ENCODE assay signal across 27 mouse cellular contexts in the genomic region with DNA sequence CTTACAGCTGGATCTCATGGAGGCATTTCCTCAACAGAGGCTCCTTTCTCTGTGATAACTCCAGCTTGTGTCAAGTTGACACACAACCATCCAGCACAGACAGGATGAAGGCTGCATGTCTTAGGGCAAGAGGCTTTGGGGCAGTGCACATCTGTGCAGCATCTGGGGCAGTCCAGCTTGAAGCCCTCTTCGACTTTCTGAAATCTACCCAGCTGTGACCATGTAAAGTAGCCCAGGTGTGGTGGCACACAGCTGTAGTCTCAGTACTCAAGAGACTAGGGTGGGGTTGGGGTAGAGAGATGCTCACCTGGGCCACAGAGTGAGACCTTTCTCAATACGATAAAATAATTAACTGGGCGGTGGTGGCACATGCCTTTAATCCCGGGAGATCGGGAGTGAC. TPM values are rescaled to one million over a fixed set of nuclear protein-coding genes. Genes with fewer than 3 reads are reported as not detected.
DNase-seq lines count a peak whose midpoint lies in the region; ATAC-seq and TF ChIP-seq lines count a peak whose summit lies in the region.
"Had no signal": no experiment of that assay in that cellular context is flagged by ENCODE, and none has a peak within 500 bp of the region (broad histone marks: within the 10 kb centered on the region; RNA-seq: fewer than 3 reads in every experiment).

No protein-coding gene starts in this region.

- H3K9ac ChIP-seq in liver, postnatal 0 days (replicated peaks) = no peak overlapping the region
- H3K9ac ChIP-seq: embryonic facial prominence, embryonic 13.5 days; embryonic facial prominence, embryonic 15.5 days; forebrain, embryonic 12.5 days had no signal

- H3K4me2 ChIP-seq in liver, postnatal 0 days (ENCODE audit: low read depth, low read length) = no peak overlapping the region
- H3K4me2 ChIP-seq: embryonic facial prominence, embryonic 13.5 days; embryonic facial prominence, embryonic 15.5 days; forebrain, embryonic 12.5 days had no signal

- no peak overlapping the region for H3K4me3 ChIP-seq in liver, postnatal 0 days (ENCODE audit: low read depth, low read length)
- H3K4me3 ChIP-seq in E14TG2a.4 (replicated peaks; ENCODE audit: low read length) = peak overlapping the region; percentile 74
- H3K4me3 ChIP-seq: embryonic facial prominence, embryonic 13.5 days; embryonic facial prominence, embryonic 15.5 days; erythroblast, embryonic 14.5 days; forebrain, embryonic 10.5 days; forebrain, embryonic 12.5 days had no signal

- peaks cover 6% of the 10 kb centered on the region for H3K4me1 ChIP-seq in liver, postnatal 0 days (ENCODE audit: insufficient read depth)
- H3K4me1 ChIP-seq in E14TG2a.4 (replicated peaks; ENCODE audit: low read depth, low read length) = peaks cover 55% of the 10 kb centered on the region

- no peak for TF ChIP-seq CTCF in liver, postnatal 0 days (IDR thresholded peaks at IDR 0.05; ENCODE audit: low read depth)
- no peak for TF ChIP-seq CTCF in E14TG2a.4 (conservative IDR thresholded peaks at IDR 0.05; ENCODE audit: low read length)

- ATAC-seq in liver, postnatal 0 days = 0 out of 2 replicates have a peak, but pooled peaks have one; percentile 25
- ATAC-seq: forebrain, embryonic 14.5 days; forebrain, embryonic 16.5 days had no signal

- 72% methylated on average over 5 of the region's 5 CpGs for WGBS in liver, postnatal 0 days (ENCODE audit: insufficient replicate concordance)

- no peaks in the 10 kb centered on the region for H3K27me3 ChIP-seq in liver, postnatal 0 days (ENCODE audit: insufficient read depth, low read length)
- no peaks in the 10 kb centered on the region for H3K27me3 ChIP-seq in E14TG2a.4 (ENCODE audit: insufficient read depth, low read length)
- H3K27me3 ChIP-seq: embryonic facial prominence, embryonic 13.5 days; embryonic facial prominence, embryonic 15.5 days; forebrain, embryonic 12.5 days had no signal

- no peak overlapping the region for H3K27ac ChIP-seq in liver, postnatal 0 days (ENCODE audit: low read depth)
- H3K27ac ChIP-seq: embryonic facial prominence, embryonic 13.5 days; embryonic facial prominence, embryonic 15.5 days; forebrain, embryonic 10.5 days; forebrain, embryonic 12.5 days had no signal

- no peaks in the 10 kb centered on the region for H3K9me3 ChIP-seq in liver, postnatal 0 days (ENCODE audit: low read length)
- H3K9me3 ChIP-seq in E14TG2a.4 (ENCODE audit: low read length) = peaks cover 17% of the 10 kb centered on the region
- H3K9me3 ChIP-seq: embryonic facial prominence, embryonic 13.5 days; embryonic facial prominence, embryonic 15.5 days; forebrain, embryonic 12.5 days had no signal

- peak; percentile 89 for DNase-seq in heart, adult 11 months
- no peak for DNase-seq in heart, postnatal 25 days (ENCODE audit: low spot score)
- no peak for DNase-seq in liver, postnatal 0 days
- no peak for DNase-seq in liver
- no peak for DNase-seq in layer of hippocampus, postnatal 10 days (ENCODE audit: low spot score in 2 of 2)
- DNase-seq in yolk sac, embryonic 10.5 days (ENCODE audit: low spot score) = no peak
- DNase-seq: adrenal gland, adult 8-10 months; adrenal gland, postnatal 14 days; adrenal gland, postnatal 36 days; cerebellum, adult 11-12 months; cerebellum, adult 2 months; cerebellum, adult 9-11 months; cerebellum, postnatal 14 days; cerebellum, postnatal 36 days; embryo, embryonic 11 days had no signal

- H3K36me3 ChIP-seq in liver, postnatal 0 days (replicated peaks; ENCODE audit: insufficient read depth, low read length) = no peaks in the 10 kb centered on the region
- peaks cover 17% of the 10 kb centered on the region for H3K36me3 ChIP-seq in E14TG2a.4 (ENCODE audit: insufficient read depth, low read length)
- H3K36me3 ChIP-seq: embryonic facial prominence, embryonic 13.5 days; embryonic facial prominence, embryonic 15.5 days; forebrain, embryonic 10.5 days; forebrain, embryonic 12.5 days had no signal

- TF ChIP-seq EP300 in liver, postnatal 0 days (IDR thresholded peaks at IDR 0.05; ENCODE audit: low read depth) = no peak

- intact Hi-C loops in heart, postnatal 25 days (cut with DNase I) = no loop called here

RNA-seq across cellular contexts. Expression of a gene that starts 17.3 kb away (rescaled TPM):
- under 1 TPM; 0.05 to 0.50 TPM for total RNA-seq in heart, postnatal 25 days (2021)
- 0.08 and 0.09 TPM in 2 replicates for polyA plus RNA-seq in liver, postnatal 0 days (2015; fragmentation: Nextera tagmentation; extraction: Ambion mirVana)
- 1 to 10 TPM; 4.7 to 5.1 TPM for total RNA-seq in layer of hippocampus, postnatal 10 days (2021)
- total RNA-seq: adrenal gland, postnatal 14 days; adrenal gland, postnatal 36 days had no signal
- polyA plus RNA-seq: erythroblast, embryonic 14.5 days had no signal

RNA-seq across cellular contexts. Expression of a gene that starts 39.6 kb away (rescaled TPM):
- total RNA-seq in heart, postnatal 25 days (2021) = not detected
- 0.09 and 0.16 TPM in 2 replicates for polyA plus RNA-seq in liver, postnatal 0 days (2015; fragmentation: Nextera tagmentation; extraction: Ambion mirVana)
- under 1 TPM; 0.27 to 0.46 TPM for total RNA-seq in layer of hippocampus, postnatal 10 days (2021)
- total RNA-seq: common myeloid progenitor, adult 5-6 weeks had no signal
- polyA plus RNA-seq: C2C12; embryonic facial prominence, embryonic 11.5 days; erythroblast, embryonic 14.5 days; forebrain, embryonic 10.5 days; forebrain, embryonic 12.5 days; forebrain, embryonic 14.5 days; forebrain, embryonic 16.5 days had no signal

RNA-seq across cellular contexts. Expression of a gene that starts 45.8 kb away (rescaled TPM):
- total RNA-seq in heart, postnatal 25 days (2021) = under 1 TPM in 1 of 2 experiments, not detected in 1; 0.42 TPM
- polyA plus RNA-seq in liver, postnatal 0 days (2015; fragmentation: Nextera tagmentation; extraction: Ambion mirVana) = 0.14 and 0.29 TPM in 2 replicates
- not detected for total RNA-seq in layer of hippocampus, postnatal 10 days (2021)
- total RNA-seq: adrenal gland, adult 8-10 months; adrenal gland, postnatal 36 days; common myeloid progenitor, adult 5-6 weeks; MEL had no signal
- polyA plus RNA-seq: C2C12; cerebellum, adult 2 months; embryonic facial prominence, embryonic 11.5 days; embryonic facial prominence, embryonic 13.5 days; forebrain, embryonic 10.5 days; forebrain, embryonic 12.5 days; forebrain, embryonic 14.5 days; forebrain, embryonic 16.5 days had no signal

RNA-seq across cellular contexts. Expression of a gene that starts 53.9 kb away (rescaled TPM):
- 10 to 100 TPM; 54.9 to 64.2 TPM for total RNA-seq in heart, postnatal 25 days (2021)
- polyA plus RNA-seq in liver, postnatal 0 days (2015; fragmentation: Nextera tagmentation; extraction: Ambion mirVana) = 38.6 and 39.5 TPM in 2 replicates
- 10 to 100 TPM; 73.4 to 78.0 TPM for total RNA-seq in layer of hippocampus, postnatal 10 days (2021)
